Mouse (Mus musculus) ovary, postnatal 14 days (tissue): ENCODE results near the gene Twist2.
A peak's percentile ranks its signal among the peaks of the same experiment; 100 is the strongest.

Experiments used
- DNase-seq: peaks from one replicate; pipeline ENCODE4 v3.0.0; 2022; ENCODE audit warnings: low spot score

The Twist2 gene

GRCm38 (mm10) chr1:91874633-91875032 is 73.4 kb downstream of the Twist2 start:
- peak; percentile 83 for DNase-seq

GRCm38 (mm10) chr1:91875042-91875720 is 73.9 kb downstream of the Twist2 start:
- no peak for DNase-seq

DNA sequence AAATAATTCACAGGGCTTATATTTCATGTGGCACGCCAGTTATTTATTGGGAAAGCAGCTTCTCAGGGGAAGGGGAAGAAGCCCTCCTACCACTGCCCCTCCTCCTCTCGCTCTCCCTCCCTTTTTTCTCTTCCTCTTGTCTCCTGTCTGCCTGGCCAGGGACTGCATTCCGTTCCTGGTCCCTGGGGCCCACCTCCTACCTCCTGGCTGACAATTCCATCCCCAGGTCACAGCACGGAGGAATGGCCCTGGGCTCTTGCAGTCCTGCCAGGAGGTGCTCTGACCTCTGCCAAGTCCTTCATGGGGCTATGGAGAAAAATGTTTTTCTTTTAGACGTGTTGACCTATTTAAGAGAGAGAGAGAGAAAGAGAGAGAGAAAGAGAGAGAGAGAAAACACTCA is 77.4 kb downstream of the Twist2 start:
- DNase-seq: no peak

- DNase-seq: no peak
These were observed 78.9 kb downstream of the Twist2 start for GRCm38 (mm10) chr1:91880156-91880555.

GRCm38 (mm10) chr1:91880899-91881298 is 79.6 kb downstream of the Twist2 start:
- no peak for DNase-seq

GRCm38 (mm10) chr1:91883115-91883514 is 81.9 kb downstream of the Twist2 start:
- no peak for DNase-seq

GRCm38 (mm10) chr1:91893598-91893997 is 92.3 kb downstream of the Twist2 start:
- no peak for DNase-seq

DNA sequence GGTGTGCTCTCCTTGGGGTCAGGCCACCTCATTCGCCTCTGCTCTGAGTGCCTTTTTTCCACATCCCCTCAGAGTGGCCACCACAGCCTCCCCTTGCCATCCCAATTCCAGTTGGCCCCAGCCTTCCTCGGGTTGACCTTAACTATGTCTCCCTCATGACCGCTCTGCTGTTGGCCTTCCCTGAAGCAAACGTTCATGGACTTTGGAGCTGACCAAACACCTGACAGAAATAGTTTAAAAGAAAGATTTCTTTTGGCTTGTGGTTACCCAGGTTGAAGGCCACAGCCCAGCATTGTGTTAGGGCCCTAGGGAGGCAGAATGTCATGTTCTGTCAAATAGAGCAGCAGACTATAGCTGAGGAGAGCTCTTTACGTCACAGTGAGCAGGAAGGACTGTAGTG is 93.0 kb downstream of the Twist2 start:
- no peak for DNase-seq

DNA sequence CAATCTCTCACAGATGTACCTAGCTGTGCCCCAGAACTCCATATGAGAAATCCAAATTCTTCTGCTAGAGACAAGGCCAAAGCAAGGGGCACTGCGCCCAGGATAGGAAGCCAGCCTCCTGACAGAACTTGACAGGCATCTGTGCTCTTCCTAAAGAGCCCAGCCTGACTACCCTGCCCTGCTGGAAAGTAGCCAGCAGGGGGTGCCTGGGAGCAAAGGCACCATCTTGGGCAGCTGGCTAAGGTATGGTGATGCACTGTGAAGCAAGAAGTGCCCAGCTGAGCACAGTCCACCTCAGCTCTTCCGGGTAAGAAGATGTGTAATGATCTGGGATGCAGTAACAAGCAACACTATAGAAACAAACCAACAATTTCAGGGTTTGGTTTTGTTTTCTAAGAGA is 95.8 kb downstream of the Twist2 start:
- DNase-seq: no peak
